Mouse (Mus musculus): ENCODE data around the gene Dgkb. TPM values are rescaled to one million over a fixed set of nuclear protein-coding genes. Genes with fewer than 3 reads are reported as not detected.
A peak's percentile ranks its signal among the peaks of the same experiment; 100 is the strongest.

The Dgkb gene
- total RNA-seq, 2 experiments from 2014 or later = 166 to 167 TPM

GRCm38 (mm10) chr12:38586368-38586865 is 768.9 kb downstream of the Dgkb start:
- no peak for DNase-seq (ENCODE audit: low spot score in 2 of 2)

DNA sequence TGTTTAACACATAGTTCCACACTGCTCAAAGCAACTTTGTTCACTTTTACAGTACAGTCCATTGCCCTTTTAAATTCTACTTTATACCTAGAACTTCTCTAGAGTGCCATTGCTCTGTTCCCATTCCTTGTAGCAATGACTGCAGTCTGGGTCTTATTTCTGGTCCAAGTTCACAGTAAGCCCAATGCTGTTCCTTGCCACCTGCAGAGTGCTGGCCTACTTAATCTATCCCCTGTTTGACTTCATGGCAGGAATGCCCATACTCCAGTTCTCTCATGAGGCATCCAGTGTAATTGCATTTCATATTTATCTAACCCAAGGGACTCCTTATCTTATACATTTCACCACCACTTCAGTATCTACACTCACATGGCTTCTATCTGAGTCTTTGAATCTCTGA is 772.4 kb downstream of the Dgkb start:
- DNase-seq (ENCODE audit: low spot score in 2 of 2) = no peak

DNA sequence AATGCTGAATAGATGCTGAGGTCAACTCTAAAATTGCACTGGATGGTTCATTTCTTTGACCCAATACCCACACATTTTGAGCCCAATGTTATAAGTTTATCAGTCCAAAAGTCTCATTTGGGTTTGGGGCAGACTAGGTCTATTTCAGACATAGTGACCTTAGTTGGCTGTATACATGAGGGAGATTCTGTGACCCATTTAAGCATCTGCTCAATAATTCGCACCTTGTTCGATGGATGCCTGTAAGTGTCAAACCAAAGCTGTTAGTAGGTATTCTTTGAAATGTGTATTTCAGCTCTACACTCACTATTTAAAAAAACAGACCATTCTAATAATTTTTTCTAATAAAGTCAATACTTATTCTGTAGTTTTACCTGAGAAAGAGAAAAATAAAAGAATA is 776.1 kb downstream of the Dgkb start:
- DNase-seq (ENCODE audit: low spot score in 2 of 2) = no peak

DNA sequence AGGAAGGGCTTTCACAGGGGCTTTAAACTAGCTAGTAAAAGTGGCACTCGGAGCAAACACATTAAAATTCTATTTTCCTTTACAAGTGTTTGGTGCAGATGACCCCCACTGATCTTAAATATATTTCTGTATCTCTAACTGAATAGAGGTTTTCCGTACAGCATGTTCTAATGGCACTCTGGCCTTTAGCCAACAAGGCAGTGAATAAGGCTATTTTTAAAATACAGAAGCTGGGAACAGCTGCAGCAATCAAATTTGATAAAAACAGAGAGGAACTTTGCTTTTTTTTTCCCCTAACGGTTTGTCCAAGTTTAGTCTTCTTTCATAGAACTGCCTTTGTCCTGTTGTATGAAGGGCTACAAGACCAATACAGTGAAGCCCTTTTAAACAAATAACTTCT is 776.5 kb downstream of the Dgkb start:
- DNase-seq (ENCODE audit: low spot score in 2 of 2) = peak in 1 of 2 experiments; percentile 31

DNA sequence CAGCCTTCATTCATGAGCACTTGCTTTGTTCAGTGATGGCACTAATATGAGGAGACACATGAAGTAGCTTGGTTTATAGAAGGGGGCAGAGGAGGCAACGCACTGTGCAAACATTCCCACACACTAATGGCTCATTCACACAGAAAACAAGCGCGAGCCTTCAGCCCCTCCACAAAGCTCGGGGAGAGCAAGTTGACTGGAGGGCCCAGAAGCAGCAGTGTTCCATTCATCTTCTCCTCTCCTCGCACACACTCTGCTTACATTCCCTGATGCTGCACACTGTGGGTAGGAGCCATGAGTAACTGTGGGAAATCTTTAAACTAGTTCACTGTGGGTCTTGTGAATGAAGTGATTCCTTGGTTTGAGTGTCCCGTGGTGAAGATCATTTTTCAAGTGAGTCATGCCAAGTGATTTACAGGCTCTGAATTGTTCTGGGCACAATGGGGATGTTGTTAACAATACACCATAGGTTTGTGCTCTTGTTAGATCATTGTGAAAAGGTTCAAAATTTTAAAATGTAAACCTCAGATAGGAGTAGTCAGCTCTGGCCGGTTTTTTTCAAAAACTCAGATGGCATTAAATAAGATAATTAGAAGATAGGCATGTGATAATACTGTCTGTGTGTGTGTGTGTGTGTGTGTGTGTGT is 779.0 kb downstream of the Dgkb start:
- DNase-seq (ENCODE audit: low spot score in 2 of 2) = no peak

- DNase-seq (ENCODE audit: low spot score in 2 of 2) = peak; percentile 65 to 91
Observed at GRCm38 (mm10) chr12:38598096-38598495, 780.6 kb downstream of the Dgkb start.

DNA sequence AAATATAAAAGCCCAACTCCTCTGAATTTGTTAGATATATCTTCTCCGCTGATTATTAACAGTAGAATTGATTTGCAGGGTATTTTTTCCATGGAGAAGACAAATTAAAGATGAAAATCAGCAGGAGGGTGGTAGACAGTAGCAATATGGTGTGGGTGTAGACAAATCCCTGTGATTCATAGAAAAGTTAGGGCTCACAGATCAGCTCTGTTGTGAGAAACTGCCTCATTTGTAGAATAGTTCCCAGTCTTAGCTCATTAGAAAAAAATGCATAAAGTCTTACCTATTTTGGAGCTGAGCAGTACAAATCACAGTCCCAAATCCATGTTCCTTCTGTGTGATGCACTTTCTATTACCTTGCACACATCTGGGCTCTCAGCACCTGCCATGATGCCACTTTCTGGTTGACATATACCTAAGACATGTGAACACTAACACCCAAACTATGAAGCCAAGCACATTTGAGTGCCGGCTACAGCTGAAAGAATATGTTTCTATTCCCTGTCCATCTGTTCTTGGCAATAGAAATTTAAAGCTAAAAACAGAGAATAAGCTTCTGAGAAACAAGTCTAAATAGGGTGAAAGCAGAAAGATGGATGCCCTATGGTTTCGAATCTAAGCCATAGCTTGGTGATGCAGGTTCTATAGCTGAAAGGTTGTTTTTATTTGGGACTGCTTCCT is 782.8 kb downstream of the Dgkb start:
- DNase-seq (ENCODE audit: low spot score in 2 of 2) = peak in 1 of 2 experiments; percentile 48

DNA sequence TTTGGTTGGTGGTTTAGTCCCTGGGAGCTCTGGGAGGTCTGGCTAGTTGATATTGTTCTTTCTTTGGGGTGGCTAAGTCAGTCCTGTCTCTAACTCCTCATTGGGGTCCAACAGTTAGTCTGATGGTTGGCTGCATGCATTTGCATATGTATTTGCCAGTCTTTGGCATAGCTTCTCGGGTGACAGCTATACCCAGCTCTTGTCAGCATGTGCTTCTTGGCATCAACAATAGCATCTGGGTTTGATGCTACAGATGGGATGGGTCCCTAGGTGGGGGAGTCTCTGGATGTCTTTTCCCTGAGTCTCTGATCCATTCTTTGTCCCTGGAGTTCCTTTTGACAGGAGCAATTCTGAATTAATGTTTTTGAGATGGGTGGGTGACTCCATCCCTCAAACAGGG is 790.6 kb downstream of the Dgkb start:
- no peak for DNase-seq (ENCODE audit: low spot score in 2 of 2)

DNA sequence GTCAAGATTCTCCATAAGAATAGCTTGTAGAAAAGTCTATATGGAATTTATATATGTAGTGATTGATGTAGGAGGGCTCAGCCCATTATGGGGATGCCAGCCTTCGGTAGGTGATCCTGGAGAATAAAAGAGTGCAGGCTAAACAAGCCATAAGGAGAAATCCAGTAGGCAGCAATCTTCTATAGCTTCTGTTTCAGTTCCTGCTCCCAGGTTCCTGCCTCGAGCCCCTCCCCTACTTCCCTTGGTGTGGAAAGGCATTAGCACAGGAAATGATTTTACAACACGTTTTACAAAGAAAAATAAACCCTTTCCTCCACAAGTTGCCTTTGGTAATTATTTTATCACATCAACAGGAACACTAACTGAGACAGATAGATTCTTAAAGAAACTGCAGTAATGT is 850.7 kb downstream of the Dgkb start:
- no peak for DNase-seq (ENCODE audit: low spot score in 2 of 2)

Data from layer of hippocampus, adult 18-20 months (tissue).